Mouse (Mus musculus) MEL (cell line): Measurements from ENCODE around the gene Gm20388. TPM values are rescaled to one million over a fixed set of nuclear protein-coding genes. Genes with fewer than 3 reads are reported as not detected.

Experiments used
- DNase-seq: peaks from one replicate; pipeline ENCODE4 v3.0.0; 2011; ENCODE audit warnings: low read depth, low spot score
- H3K27ac ChIP-seq: 2 replicates; pipeline ENCODE4 v1.5.1; 2012; ENCODE audit warnings: low read depth, mild to moderate bottlenecking, control low read depth, low read length, moderate library complexity; ENCODE audit not compliant: control insufficient read depth
- H3K27me3 ChIP-seq, 2 experiments: fragments of 150-350 bp in 1 of 2; sonication (generic) in 1 of 2; 2 replicates each; pipeline ENCODE4 v1.6.1; 2012; ENCODE audit warnings: low read length in 2 of 2, mild to moderate bottlenecking in 2 of 2, improper control_type of control experiment in 1 of 2, moderate library complexity in 1 of 2; ENCODE audit not compliant: insufficient read depth in 2 of 2, control insufficient read depth in 1 of 2
- H3K36me3 ChIP-seq, 2 experiments: 2 replicates each; pipeline ENCODE4 v1.6.1; 2012 to 2014; ENCODE audit warnings: low read length in 2 of 2, improper control_type of control experiment in 1 of 2, inconsistent platforms in 1 of 2, mild to moderate bottlenecking in 1 of 2; ENCODE audit not compliant: insufficient read depth in 2 of 2, control insufficient read depth in 1 of 2
- H3K4me1 ChIP-seq, 2 experiments: fragments of 150-350 bp in 1 of 2; sonication (generic) in 1 of 2; 2 replicates each; pipeline ENCODE4 v1.6.1; 2012; ENCODE audit warnings: low read length in 2 of 2, improper control_type of control experiment in 1 of 2, mild to moderate bottlenecking in 1 of 2; ENCODE audit not compliant: insufficient read depth in 2 of 2, control insufficient read depth in 1 of 2
- H3K4me3 ChIP-seq, 2 experiments: fragments of 150-350 bp in 1 of 2; sonication (generic) in 1 of 2; 2 replicates each; pipeline ENCODE4 v1.5.1; 2012; ENCODE audit warnings: low read depth in 2 of 2, low read length in 2 of 2, mild to moderate bottlenecking in 2 of 2, moderate library complexity in 2 of 2, control low read depth in 1 of 2, improper control_type of control experiment in 1 of 2; ENCODE audit not compliant: control insufficient read depth in 1 of 2, insufficient read depth in 1 of 2
- H3K79me2 ChIP-seq: 2 replicates; pipeline ENCODE4 v1.6.1; 2012; ENCODE audit warnings: mild to moderate bottlenecking, low read length, moderate library complexity; ENCODE audit not compliant: control insufficient read depth, poor library complexity, insufficient read depth
- H3K9ac ChIP-seq: 2 replicates; pipeline ENCODE4 v1.6.1; 2012; ENCODE audit warnings: low read depth, mild to moderate bottlenecking, control low read depth, low read length, moderate library complexity; ENCODE audit not compliant: control insufficient read depth, poor library complexity, severe bottlenecking
- H3K9me3 ChIP-seq: fragments of 150-350 bp; sonication (generic); replicated peaks from 2 replicates; pipeline ENCODE4 v1.6.1; 2012; ENCODE audit warnings: mild to moderate bottlenecking, low read length, improper control_type of control experiment, moderate library complexity; ENCODE audit not compliant: insufficient read depth
- BHLHE40 ChIP-seq: IDR thresholded peaks from 2 replicates; pipeline ENCODE4 v1.6.1; 2012; ENCODE audit warnings: low read depth, mild to moderate bottlenecking, inconsistent platforms, low read length, improper control_type of control experiment, borderline replicate concordance
- ELF1 ChIP-seq: IDR thresholded peaks from 2 replicates; pipeline ENCODE4 v1.6.1; 2014; ENCODE audit warnings: low read depth, mild to moderate bottlenecking, inconsistent platforms, low read length, improper control_type of control experiment, moderate library complexity
- EP300 ChIP-seq, 2 experiments: IDR thresholded peaks; 2 replicates each; pipeline ENCODE4 v1.6.1; 2011; ENCODE audit warnings: improper control_type of control experiment in 2 of 2, low read length in 2 of 2, low read depth in 1 of 2, mild to moderate bottlenecking in 1 of 2
- ETS1 ChIP-seq: IDR thresholded peaks from 2 replicates; pipeline ENCODE4 v1.6.1; 2012; ENCODE audit warnings: low read depth, mild to moderate bottlenecking, inconsistent platforms, low read length, improper control_type of control experiment, moderate library complexity
- GATA1 ChIP-seq: IDR thresholded peaks from 2 replicates; pipeline ENCODE4 v1.6.1; 2011; ENCODE audit warnings: low read depth, low read length, improper control_type of control experiment
- KAT2A ChIP-seq: conservative IDR thresholded peaks from 2 replicates; pipeline ENCODE4 v1.6.1; 2012; ENCODE audit warnings: low read depth, low read length, improper control_type of control experiment, inconsistent platforms
- MAFK ChIP-seq: IDR thresholded peaks from 2 replicates; pipeline ENCODE4 v1.6.1; 2011; ENCODE audit warnings: low read depth, mild to moderate bottlenecking, low read length, improper control_type of control experiment, borderline replicate concordance
- MAX ChIP-seq: IDR thresholded peaks from 2 replicates; pipeline ENCODE4 v1.6.1; 2011; ENCODE audit warnings: low read length, improper control_type of control experiment
- MAZ ChIP-seq: IDR thresholded peaks from 2 replicates; pipeline ENCODE4 v1.6.1; 2012; ENCODE audit warnings: low read depth, mild to moderate bottlenecking, inconsistent platforms, low read length, improper control_type of control experiment
- MXI1 ChIP-seq: IDR thresholded peaks from 2 replicates; pipeline ENCODE4 v1.6.1; 2011; ENCODE audit warnings: mild to moderate bottlenecking, low read depth, low read length, improper control_type of control experiment
- MYB ChIP-seq: IDR thresholded peaks from 2 replicates; pipeline ENCODE4 v1.6.1; 2011; ENCODE audit warnings: mild to moderate bottlenecking, low read depth, low read length, improper control_type of control experiment
- MYC ChIP-seq: IDR thresholded peaks from 2 replicates; pipeline ENCODE4 v1.6.1; 2011; ENCODE audit warnings: low read depth, mild to moderate bottlenecking, low read length, improper control_type of control experiment, moderate library complexity
- POLR2A ChIP-seq, 2 experiments: IDR thresholded peaks; 2 replicates each; pipeline ENCODE4 v1.6.1; 2011 to 2012; ENCODE audit warnings: low read length in 2 of 2, mild to moderate bottlenecking in 2 of 2, control low read depth in 1 of 2, improper control_type of control experiment in 1 of 2, low read depth in 1 of 2, moderate library complexity in 1 of 2; ENCODE audit not compliant: control insufficient read depth in 1 of 2, insufficient read depth in 1 of 2, poor library complexity in 1 of 2
- POLR2AphosphoS5 ChIP-seq: IDR thresholded peaks from 2 replicates; pipeline ENCODE4 v1.6.1; 2012; ENCODE audit warnings: low read depth, borderline replicate concordance, mild to moderate bottlenecking, inconsistent platforms, low read length, moderate library complexity, mixed read lengths
- RAD21 ChIP-seq: IDR thresholded peaks from 2 replicates; pipeline ENCODE4 v1.6.1; 2011; ENCODE audit warnings: mild to moderate bottlenecking, low read depth, low read length, improper control_type of control experiment
- RCOR1 ChIP-seq: IDR thresholded peaks from 2 replicates; pipeline ENCODE4 v1.6.1; 2012; ENCODE audit warnings: low read depth, mild to moderate bottlenecking, inconsistent platforms, low read length, improper control_type of control experiment
- SIN3A ChIP-seq: IDR thresholded peaks from 2 replicates; pipeline ENCODE4 v1.6.1; 2012; ENCODE audit warnings: low read length, improper control_type of control experiment, inconsistent platforms
- SMC3 ChIP-seq: IDR thresholded peaks from 2 replicates; pipeline ENCODE4 v1.6.1; 2011; ENCODE audit warnings: low read depth, low read length, improper control_type of control experiment
- TAL1 ChIP-seq: IDR thresholded peaks from 2 replicates; pipeline ENCODE4 v1.6.1; 2012; ENCODE audit warnings: mild to moderate bottlenecking, inconsistent platforms, low read length, moderate library complexity, mixed read lengths
- TCF12 ChIP-seq: IDR thresholded peaks from 2 replicates; pipeline ENCODE4 v1.6.1; 2014; ENCODE audit warnings: low read depth, mild to moderate bottlenecking, inconsistent platforms, low read length, improper control_type of control experiment, moderate library complexity
- USF1 ChIP-seq: IDR thresholded peaks from 2 replicates; pipeline ENCODE4 v1.6.1; 2014; ENCODE audit warnings: low read depth, mild to moderate bottlenecking, inconsistent platforms, low read length, improper control_type of control experiment, moderate library complexity
- USF2 ChIP-seq, 2 experiments: IDR thresholded peaks; 2 replicates each; pipeline ENCODE4 v1.6.1; 2011 to 2012; ENCODE audit warnings: improper control_type of control experiment in 2 of 2, low read length in 2 of 2, borderline replicate concordance in 1 of 2, inconsistent platforms in 1 of 2, low read depth in 1 of 2, mild to moderate bottlenecking in 1 of 2; ENCODE audit not compliant: insufficient read depth in 1 of 2
- ZKSCAN1 ChIP-seq: IDR thresholded peaks from 2 replicates; pipeline ENCODE4 v1.6.1; 2012; ENCODE audit warnings: low read depth, mild to moderate bottlenecking, inconsistent platforms, low read length, improper control_type of control experiment, moderate library complexity
- ZMIZ1 ChIP-seq: IDR thresholded peaks from 2 replicates; pipeline ENCODE4 v1.6.1; 2012; ENCODE audit warnings: low read depth, mild to moderate bottlenecking, inconsistent platforms, low read length, improper control_type of control experiment, moderate library complexity
- ZNF384 ChIP-seq: IDR thresholded peaks from 2 replicates; pipeline ENCODE4 v1.6.1; 2012; ENCODE audit warnings: low read depth, mild to moderate bottlenecking, inconsistent platforms, low read length, improper control_type of control experiment
- polyA plus RNA-seq, 2 experiments: library from polyadenylated mRNA; stranded (reverse) in 1 of 2; unstranded in 1 of 2; fragments of >175 nt in 1 of 2; fragments of >200 nt in 1 of 2; gene quantifications; 2 replicates each; pipeline versions ENCODE4 v1.2.1 to v1.2.4; 2012; ENCODE audit warnings: low replicate concordance in 2 of 2, low read depth in 1 of 2; ENCODE audit not compliant: insufficient read length in 2 of 2, insufficient read depth in 1 of 2, missing spikeins in 1 of 2
- total RNA-seq: library from RNA; depleted of rRNA; stranded (reverse); fragments of 300-350 nt; gene quantifications from 2 replicates; pipeline ENCODE4 v1.2.3, GENCODE M21; 2012

Gm20388 gene
- total and polyA plus RNA-seq, 3 experiments = 11.1 to 17.8 TPM; not detected in 1

- peak; percentile 73 for DNase-seq
- Histone ChIP-seq H3K27me3 (no peaks in the 10 kb centered on the region), H3K9me3 (no peaks in the 10 kb centered on the region), H3K4me3 (peak overlapping the region; percentile 10 to 25; a peak in 3 of 4 replicates), H3K79me2 (peaks cover 94% of the 10 kb centered on the region), H3K4me1 (peaks cover 22 to 58% of the 10 kb centered on the region in 2 experiments), H3K36me3 (peaks cover 25 to 57% of the 10 kb centered on the region in 2 experiments; a peak in 3 of 4 replicates), H3K9ac (peak overlapping the region; percentile 52), H3K27ac (peak overlapping the region; percentile 86)
- TF ChIP-seq MYC (peak; percentile 64; the same call in 1 of the 2 replicates), MAZ (no peak), MXI1 (peak; percentile 88), ZMIZ1 (no peak), USF1 (peak; percentile 94), ZKSCAN1 (no peak), POLR2AphosphoS5 (no peak), BHLHE40 (peak; percentile 92), MAFK (peak; percentile 23; the same call in 1 of the 2 replicates), RAD21 (no peak), RCOR1 (peak; percentile 69), SMC3 (no peak), MYB (0 out of 2 replicates have a peak, but pooled peaks have one; percentile 31), TAL1 (peak; percentile 98), TCF12 (peak; percentile 94), ZNF384 (no peak), USF2 (IDR thresholded peaks at IDR 0.05; ENCODE audit: borderline replicate concordance in 1 of 2, insufficient read depth in 1 of 2, low read depth in 1 of 2, low read length in 2 of 2) (peak; percentile 18 to 77; a peak in 3 of 4 replicates), ETS1 (peak; percentile 96), KAT2A (no peak), ELF1 (no peak), POLR2A (IDR thresholded peaks at IDR 0.05; ENCODE audit: control insufficient read depth in 1 of 2, insufficient read depth in 1 of 2, low read depth in 1 of 2, low read length in 2 of 2, poor library complexity in 1 of 2) (peak in 1 of 2 experiments; percentile 33; a peak in 1 of 4 replicates), GATA1 (peak; percentile 84), MAX (peak; percentile 80), EP300 (IDR thresholded peaks at IDR 0.05; ENCODE audit: low read depth in 1 of 2, low read length in 2 of 2) (peak; percentile 78 to 88), SIN3A (peak; percentile 89)
Observed at GRCm38 (mm10) chr8:121899180-121900044, 1988.8 kb downstream of the Gm20388 start.
